Comparison of ENCODE assay signal across 17 mouse cellular contexts in the genomic region with DNA sequence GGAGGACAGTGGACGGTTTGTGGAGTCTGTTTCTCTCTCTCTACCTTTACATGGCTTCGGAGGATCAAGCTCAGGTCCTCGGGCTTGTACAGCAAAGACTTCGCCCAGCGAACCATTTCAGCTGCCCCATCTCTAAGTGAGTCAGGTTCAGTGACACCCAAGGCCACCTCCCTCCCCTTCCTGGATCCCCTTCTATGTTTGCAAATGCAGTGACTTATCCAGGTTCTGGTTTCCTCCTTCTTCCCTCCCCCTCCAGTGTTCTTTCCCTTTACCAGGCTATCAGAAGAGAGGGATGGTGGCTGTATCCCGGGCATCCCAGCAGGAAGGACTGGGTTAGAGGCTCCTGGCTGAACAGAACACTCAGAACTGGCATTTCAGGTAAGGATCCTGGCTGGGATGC.
"Had no signal": no experiment of that assay in that cellular context is flagged by ENCODE, and none has a peak within 500 bp of the region (broad histone marks: within the 10 kb centered on the region; RNA-seq: fewer than 3 reads in every experiment).

No protein-coding gene starts in this region.

- H3K4me3 ChIP-seq: lung, embryonic 15.5 days; megakaryocyte, embryonic 14.5 days; midbrain, embryonic 13.5 days; midbrain, embryonic 15.5 days; neural tube, embryonic 12.5 days; stomach, embryonic 15.5 days had no signal

- H3K27me3 ChIP-seq: stomach, embryonic 15.5 days had no signal

- H3K9ac ChIP-seq: lung, embryonic 15.5 days; midbrain, embryonic 13.5 days; midbrain, embryonic 15.5 days; neural tube, embryonic 12.5 days; stomach, embryonic 15.5 days had no signal

- H3K36me3 ChIP-seq: lung, embryonic 15.5 days; midbrain, embryonic 13.5 days; midbrain, embryonic 15.5 days; neural tube, embryonic 12.5 days; stomach, embryonic 15.5 days had no signal

- H3K27ac ChIP-seq: lung, embryonic 15.5 days; macrophage; midbrain, embryonic 13.5 days; midbrain, embryonic 15.5 days; neural tube, embryonic 12.5 days; stomach, embryonic 15.5 days; stomach, postnatal 0 days had no signal

- H3K9me3 ChIP-seq: lung, embryonic 15.5 days; midbrain, embryonic 13.5 days; midbrain, embryonic 15.5 days; neural tube, embryonic 12.5 days; stomach, embryonic 15.5 days had no signal

- ATAC-seq: lung, postnatal 0 days; midbrain, embryonic 13.5 days; midbrain, embryonic 15.5 days had no signal

- DNase-seq: lung, adult 2 months; lung, postnatal 14 days; lung, postnatal 36 days; right cerebral cortex, postnatal 14 days; thymus, adult 2 months; thymus, postnatal 25 days; thymus, postnatal 4 days had no signal

- H3K4me2 ChIP-seq: lung, embryonic 15.5 days; midbrain, embryonic 11.5 days; midbrain, embryonic 13.5 days; midbrain, embryonic 15.5 days; neural tube, embryonic 12.5 days; stomach, embryonic 15.5 days had no signal
